In the genomic region with DNA sequence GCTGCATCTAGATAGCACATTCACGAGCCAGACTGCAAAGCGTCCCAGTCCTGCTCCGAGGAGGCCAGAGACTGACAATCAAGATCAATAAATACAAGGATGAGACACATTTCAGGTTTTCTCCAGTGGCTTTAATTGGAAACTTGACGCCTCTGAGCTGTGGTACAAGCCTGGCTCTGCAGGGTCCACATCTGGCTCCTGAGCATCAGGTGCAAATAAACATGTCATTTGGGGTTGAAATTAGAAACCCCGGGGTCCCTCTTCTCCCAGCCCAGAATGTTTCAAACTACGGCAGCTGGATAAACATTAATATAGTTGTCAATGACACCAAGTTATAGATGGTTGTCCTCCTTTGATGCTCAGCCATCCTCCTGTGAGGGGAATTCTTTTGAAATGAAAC, we compare ENCODE assay signal across 24 mouse cellular contexts. TPM values are rescaled to one million over a fixed set of nuclear protein-coding genes. Genes with fewer than 3 reads are reported as not detected.
DNase-seq lines count a peak whose midpoint lies in the region; ATAC-seq lines count a peak whose summit lies in the region.
"Had no signal": no experiment of that assay in that cellular context is flagged by ENCODE, and none has a peak within 500 bp of the region (broad histone marks: within the 10 kb centered on the region; RNA-seq: fewer than 3 reads in every experiment).

No protein-coding gene starts in this region.

- WGBS in embryonic facial prominence, embryonic 11.5 days, result 51% methylated on average over 6 of the region's 6 CpGs
- WGBS in embryonic facial prominence, embryonic 10.5 days, result 66% methylated on average over 6 of the region's 6 CpGs
- WGBS in limb, embryonic 12.5 days, result 32% methylated on average over 6 of the region's 6 CpGs
- 56% methylated on average over 6 of the region's 6 CpGs for WGBS in limb, embryonic 10.5 days
- 37% methylated on average over 6 of the region's 6 CpGs for WGBS in embryonic facial prominence, embryonic 14.5 days
- WGBS in neural tube, embryonic 11.5 days, result 46% methylated on average over 6 of the region's 6 CpGs

- no peak overlapping the region for H3K4me3 ChIP-seq in embryonic facial prominence, embryonic 11.5 days (ENCODE audit: low read depth, low read length)
- no peak overlapping the region for H3K4me3 ChIP-seq in embryonic facial prominence, embryonic 10.5 days
- no peak overlapping the region for H3K4me3 ChIP-seq in limb, embryonic 12.5 days (replicated peaks)
- H3K4me3 ChIP-seq in limb, embryonic 10.5 days, result no peak overlapping the region
- H3K4me3 ChIP-seq in embryonic facial prominence, embryonic 14.5 days (ENCODE audit: low read depth, low read length), result no peak overlapping the region
- H3K4me3 ChIP-seq in neural tube, embryonic 11.5 days (ENCODE audit: low read depth, low read length), result no peak overlapping the region
- H3K4me3 ChIP-seq: embryonic facial prominence, embryonic 15.5 days; erythroblast, embryonic 14.5 days; forebrain, embryonic 10.5 days; heart, embryonic 10.5 days; heart, embryonic 15.5 days; hindbrain, embryonic 10.5 days; hindbrain, embryonic 15.5 days had no signal

- H3K9me3 ChIP-seq in embryonic facial prominence, embryonic 11.5 days (replicated peaks; ENCODE audit: control insufficient read depth, low read length), result no peaks in the 10 kb centered on the region
- no peaks in the 10 kb centered on the region for H3K9me3 ChIP-seq in embryonic facial prominence, embryonic 10.5 days
- no peaks in the 10 kb centered on the region for H3K9me3 ChIP-seq in limb, embryonic 12.5 days
- H3K9me3 ChIP-seq in limb, embryonic 10.5 days (replicated peaks), result no peaks in the 10 kb centered on the region
- H3K9me3 ChIP-seq in embryonic facial prominence, embryonic 14.5 days (ENCODE audit: control insufficient read depth, low read length), result no peaks in the 10 kb centered on the region
- no peaks in the 10 kb centered on the region for H3K9me3 ChIP-seq in neural tube, embryonic 11.5 days (ENCODE audit: control insufficient read depth, low read length)
- H3K9me3 ChIP-seq: embryonic facial prominence, embryonic 15.5 days; forebrain, embryonic 10.5 days; heart, embryonic 10.5 days; heart, embryonic 15.5 days; hindbrain, embryonic 10.5 days; hindbrain, embryonic 15.5 days had no signal

- no peak overlapping the region for H3K4me2 ChIP-seq in embryonic facial prominence, embryonic 11.5 days (ENCODE audit: low read depth, low read length)
- no peak overlapping the region for H3K4me2 ChIP-seq in limb, embryonic 12.5 days
- H3K4me2 ChIP-seq in embryonic facial prominence, embryonic 14.5 days (ENCODE audit: low read depth, low read length), result no peak overlapping the region
- no peak overlapping the region for H3K4me2 ChIP-seq in neural tube, embryonic 11.5 days (ENCODE audit: low read depth)
- H3K4me2 ChIP-seq: embryonic facial prominence, embryonic 15.5 days; heart, embryonic 15.5 days; hindbrain, embryonic 15.5 days had no signal

- H3K27ac ChIP-seq in embryonic facial prominence, embryonic 11.5 days (replicated peaks; ENCODE audit: low read depth, low read length), result no peak overlapping the region
- no peak overlapping the region for H3K27ac ChIP-seq in embryonic facial prominence, embryonic 10.5 days (replicated peaks)
- peak overlapping the region; percentile 4; the same call in 1 of the 2 replicates for H3K27ac ChIP-seq in limb, embryonic 12.5 days
- H3K27ac ChIP-seq in limb, embryonic 10.5 days, result no peak overlapping the region
- no peak overlapping the region for H3K27ac ChIP-seq in embryonic facial prominence, embryonic 14.5 days (replicated peaks; ENCODE audit: low read depth, low read length)
- H3K27ac ChIP-seq in neural tube, embryonic 11.5 days (ENCODE audit: low read depth, low read length), result no peak overlapping the region
- H3K27ac ChIP-seq: embryonic facial prominence, embryonic 15.5 days; forebrain, embryonic 10.5 days; heart, embryonic 10.5 days; heart, embryonic 15.5 days; hindbrain, embryonic 10.5 days; hindbrain, embryonic 15.5 days had no signal

- H3K4me1 ChIP-seq in embryonic facial prominence, embryonic 11.5 days (ENCODE audit: control insufficient read depth, insufficient read depth, low read length), result no peaks in the 10 kb centered on the region
- peaks cover 33% of the 10 kb centered on the region for H3K4me1 ChIP-seq in embryonic facial prominence, embryonic 10.5 days
- 0 out of 2 replicates have a peak, but pooled peaks cover 4% of the 10 kb centered on the region for H3K4me1 ChIP-seq in limb, embryonic 12.5 days (replicated peaks)
- peaks cover 15% of the 10 kb centered on the region for H3K4me1 ChIP-seq in limb, embryonic 10.5 days
- H3K4me1 ChIP-seq in embryonic facial prominence, embryonic 14.5 days (ENCODE audit: control insufficient read depth, insufficient read depth, low read length), result peaks cover 8% of the 10 kb centered on the region; the same call in 1 of the 2 replicates
- no peaks in the 10 kb centered on the region for H3K4me1 ChIP-seq in neural tube, embryonic 11.5 days (ENCODE audit: control insufficient read depth, insufficient read depth, low read length)

- peak; percentile 22 for DNase-seq in embryonic facial prominence, embryonic 11.5 days (ENCODE audit: low spot score)
- DNase-seq in embryonic facial prominence, embryonic 10.5 days (ENCODE audit: low spot score), result no peak
- DNase-seq in limb, embryonic 10.5 days (ENCODE audit: low spot score), result no peak
- DNase-seq in embryonic facial prominence, embryonic 14.5 days (ENCODE audit: low spot score), result peak; percentile 43
- DNase-seq in neural tube, embryonic 11.5 days (ENCODE audit: low spot score), result peak; percentile 19
- DNase-seq in urinary bladder, postnatal 4 days (ENCODE audit: low spot score in 2 of 2), result no peak
- DNase-seq: adrenal gland, adult 2 months; adrenal gland, postnatal 36 days; cerebellum, adult 11-12 months; cerebellum, adult 9-10 months; cerebellum, postnatal 25 days; heart, adult 18-20 months; heart, postnatal 14 days had no signal

- no peaks in the 10 kb centered on the region for H3K36me3 ChIP-seq in embryonic facial prominence, embryonic 11.5 days (replicated peaks; ENCODE audit: control insufficient read depth, insufficient read depth, low read depth, low read length)
- H3K36me3 ChIP-seq in embryonic facial prominence, embryonic 10.5 days (replicated peaks), result no peaks in the 10 kb centered on the region
- H3K36me3 ChIP-seq in limb, embryonic 12.5 days, result no peaks in the 10 kb centered on the region
- H3K36me3 ChIP-seq in limb, embryonic 10.5 days, result no peaks in the 10 kb centered on the region
- H3K36me3 ChIP-seq in embryonic facial prominence, embryonic 14.5 days (ENCODE audit: control insufficient read depth, insufficient read depth, low read length), result no peaks in the 10 kb centered on the region
- H3K36me3 ChIP-seq in neural tube, embryonic 11.5 days (ENCODE audit: control insufficient read depth, insufficient read depth, low read length), result no peaks in the 10 kb centered on the region
- H3K36me3 ChIP-seq: embryonic facial prominence, embryonic 15.5 days; forebrain, embryonic 10.5 days; heart, embryonic 10.5 days; heart, embryonic 15.5 days; hindbrain, embryonic 10.5 days; hindbrain, embryonic 15.5 days had no signal

- no peak overlapping the region for H3K9ac ChIP-seq in embryonic facial prominence, embryonic 11.5 days (replicated peaks; ENCODE audit: low read length)
- H3K9ac ChIP-seq in limb, embryonic 12.5 days (replicated peaks), result no peak overlapping the region
- H3K9ac ChIP-seq in embryonic facial prominence, embryonic 14.5 days (ENCODE audit: low read depth, low read length), result no peak overlapping the region
- H3K9ac ChIP-seq in neural tube, embryonic 11.5 days (ENCODE audit: low read length), result no peak overlapping the region
- H3K9ac ChIP-seq: embryonic facial prominence, embryonic 15.5 days; heart, embryonic 15.5 days; hindbrain, embryonic 15.5 days had no signal

- H3K27me3 ChIP-seq in embryonic facial prominence, embryonic 11.5 days (ENCODE audit: control insufficient read depth, insufficient read depth, low read length), result no peaks in the 10 kb centered on the region
- no peaks in the 10 kb centered on the region for H3K27me3 ChIP-seq in embryonic facial prominence, embryonic 10.5 days (replicated peaks; ENCODE audit: low read depth, poor library complexity, severe bottlenecking)
- H3K27me3 ChIP-seq in limb, embryonic 12.5 days, result no peaks in the 10 kb centered on the region
- H3K27me3 ChIP-seq in limb, embryonic 10.5 days (ENCODE audit: low read depth, poor library complexity, severe bottlenecking), result no peaks in the 10 kb centered on the region
- no peaks in the 10 kb centered on the region for H3K27me3 ChIP-seq in embryonic facial prominence, embryonic 14.5 days (replicated peaks; ENCODE audit: control insufficient read depth, insufficient read depth, low read length)
- H3K27me3 ChIP-seq in neural tube, embryonic 11.5 days (ENCODE audit: control insufficient read depth, insufficient read depth, low read length), result no peaks in the 10 kb centered on the region
- H3K27me3 ChIP-seq: embryonic facial prominence, embryonic 15.5 days; heart, embryonic 15.5 days; hindbrain, embryonic 15.5 days had no signal

- ATAC-seq in embryonic facial prominence, embryonic 11.5 days (replicated peaks; ENCODE audit: insufficient number of reproducible peaks, low FRiP score, low TSS enrichment, low read depth), result no peak
- ATAC-seq in limb, embryonic 12.5 days (ENCODE audit: insufficient number of reproducible peaks, insufficient read depth, low FRiP score, low TSS enrichment, low read depth), result no peak
- no peak for ATAC-seq in embryonic facial prominence, embryonic 14.5 days (ENCODE audit: low read depth)
- ATAC-seq in neural tube, embryonic 11.5 days (ENCODE audit: insufficient read depth, low FRiP score, low TSS enrichment), result no peak
- ATAC-seq: forebrain, embryonic 14.5 days; inflammation-experienced regulatory T-cells, adult 6 months; intestine, postnatal 0 days had no signal

RNA-seq across cellular contexts. Expression of gene Rpap3, which starts 5.3 kb away (rescaled TPM):
- polyA plus RNA-seq in embryonic facial prominence, embryonic 11.5 days (2014; fragmentation: Nextera tagmentation; extraction: Ambion mirVana), result 54.7 and 54.9 TPM in 2 replicates
- polyA plus RNA-seq in embryonic facial prominence, embryonic 10.5 days (2016; fragmentation: Nextera tagmentation; extraction: Ambion mirVana), result 38.8 and 40.2 TPM in 2 replicates
- polyA plus RNA-seq in limb, embryonic 12.5 days (2016; fragmentation: Nextera tagmentation; extraction: Ambion mirVana), result 39.4 and 40.4 TPM in 2 replicates
- polyA plus RNA-seq in limb, embryonic 10.5 days (2016; fragmentation: Nextera tagmentation; extraction: Ambion mirVana), result 36.2 and 36.3 TPM in 2 replicates
- polyA plus RNA-seq in embryonic facial prominence, embryonic 14.5 days (2014; fragmentation: Nextera tagmentation; extraction: Ambion mirVana), result 25.4 and 29.6 TPM in 2 replicates
- polyA plus RNA-seq in neural tube, embryonic 11.5 days (2014; fragmentation: Nextera tagmentation; extraction: Ambion mirVana), result 43.6 and 45.8 TPM in 2 replicates

RNA-seq across cellular contexts. Expression of gene Endou, which starts 20.2 kb away (rescaled TPM):
- polyA plus RNA-seq in embryonic facial prominence, embryonic 11.5 days (2014; fragmentation: Nextera tagmentation; extraction: Ambion mirVana), result not detected in 2 replicates
- polyA plus RNA-seq in embryonic facial prominence, embryonic 10.5 days (2016; fragmentation: Nextera tagmentation; extraction: Ambion mirVana), result 0.06 TPM in 1 of 2 replicates, not detected in the other
- 0.14 and 0.23 TPM in 2 replicates for polyA plus RNA-seq in limb, embryonic 12.5 days (2016; fragmentation: Nextera tagmentation; extraction: Ambion mirVana)
- 0.16 and 0.26 TPM in 2 replicates for polyA plus RNA-seq in limb, embryonic 10.5 days (2016; fragmentation: Nextera tagmentation; extraction: Ambion mirVana)
- polyA plus RNA-seq in embryonic facial prominence, embryonic 14.5 days (2014; fragmentation: Nextera tagmentation; extraction: Ambion mirVana), result 4.1 and 6.2 TPM in 2 replicates
- 0.20 and 0.32 TPM in 2 replicates for polyA plus RNA-seq in neural tube, embryonic 11.5 days (2014; fragmentation: Nextera tagmentation; extraction: Ambion mirVana)
- polyA plus RNA-seq: erythroblast, embryonic 14.5 days; inflammation-experienced regulatory T-cells, adult 6 months had no signal

RNA-seq across cellular contexts. Expression of gene Rapgef3, which starts 56.9 kb away (rescaled TPM):
- 2.2 and 2.4 TPM in 2 replicates for polyA plus RNA-seq in embryonic facial prominence, embryonic 11.5 days (2014; fragmentation: Nextera tagmentation; extraction: Ambion mirVana)
- 5.5 and 5.9 TPM in 2 replicates for polyA plus RNA-seq in embryonic facial prominence, embryonic 10.5 days (2016; fragmentation: Nextera tagmentation; extraction: Ambion mirVana)
- polyA plus RNA-seq in limb, embryonic 12.5 days (2016; fragmentation: Nextera tagmentation; extraction: Ambion mirVana), result 10.1 and 11.1 TPM in 2 replicates
- 6.4 and 6.7 TPM in 2 replicates for polyA plus RNA-seq in limb, embryonic 10.5 days (2016; fragmentation: Nextera tagmentation; extraction: Ambion mirVana)
- 8.0 and 8.3 TPM in 2 replicates for polyA plus RNA-seq in embryonic facial prominence, embryonic 14.5 days (2014; fragmentation: Nextera tagmentation; extraction: Ambion mirVana)
- polyA plus RNA-seq in neural tube, embryonic 11.5 days (2014; fragmentation: Nextera tagmentation; extraction: Ambion mirVana), result 3.5 and 6.0 TPM in 2 replicates
- polyA plus RNA-seq: erythroblast, embryonic 14.5 days; inflammation-experienced regulatory T-cells, adult 6 months had no signal

Comparison
In these comparisons a context has a peak if more than half of its experiments do, and no peak if none do; other contexts are left out.
1. DNase-seq: peak in embryonic facial prominence, embryonic 11.5 days (single experiment), embryonic facial prominence, embryonic 14.5 days (single experiment) and neural tube, embryonic 11.5 days (single experiment); none in embryonic facial prominence, embryonic 10.5 days (single experiment), limb, embryonic 10.5 days (single experiment) and urinary bladder, postnatal 4 days (0 of 2).